Mouse (Mus musculus): Measurements from ENCODE around the gene Atp11a. TPM values are rescaled to one million over a fixed set of nuclear protein-coding genes. Genes with fewer than 3 reads are reported as not detected.

Atp11a gene
- 5.1 TPM for polyA plus RNA-seq (2017; shearing (Covaris generic))

GRCm38 (mm10) chr8:12756391-12757157 lies at the start of gene Atp11a:
Atp11a (plus strand) TSS chr8:12757014.

GRCm38 (mm10) chr8:12873357-12874046 lies 116.7 kb downstream of the Atp11a start, which contains the start of gene Mcf2l:
Mcf2l (plus strand) TSS chr8:12873806.

Other genes starting within 250 kb of the Atp11a start
- not detected for gene Spaca7, start 184.0 kb upstream of the Atp11a start, polyA plus RNA-seq (2017; shearing (Covaris generic))
- gene Tubgcp3, start 84.8 kb upstream of the Atp11a start, polyA plus RNA-seq (2017; shearing (Covaris generic)) = 76.2 TPM
- 1.3 TPM for gene Mcf2l, start 116.8 kb downstream of the Atp11a start, polyA plus RNA-seq (2017; shearing (Covaris generic))

Measured in CD4-positive, CD25-positive, alpha-beta regulatory T cell, adult 9 weeks (primary cell).